Mouse (Mus musculus): ENCODE data around the gene Hoxa1. TPM values are rescaled to one million over a fixed set of nuclear protein-coding genes. Genes with fewer than 3 reads are reported as not detected.

Gene Hoxa1
- polyA plus RNA-seq, 1 experiment from 2014 or later: 0.89 TPM

DNA sequence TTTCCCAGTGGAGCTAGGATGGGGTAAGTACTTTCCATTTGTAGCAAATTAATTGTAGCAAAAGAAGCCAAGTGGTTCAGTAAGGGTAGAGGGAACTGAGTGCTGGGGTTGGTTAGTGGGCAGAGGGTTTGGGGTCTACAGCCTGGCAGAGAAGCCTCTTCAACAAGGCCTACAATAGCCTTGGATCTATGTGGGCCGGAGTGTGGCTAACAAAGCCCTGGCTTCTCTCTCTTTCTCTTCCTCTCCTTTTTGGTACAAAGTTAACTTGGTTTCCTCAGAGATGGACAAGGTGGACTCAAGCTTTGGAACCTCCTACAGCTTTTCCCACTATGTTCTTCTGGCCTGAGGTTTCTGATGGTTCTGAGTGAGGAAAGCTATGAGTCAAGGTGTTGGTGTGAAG lies 43.2 kb upstream of the Hoxa1 start:
- ATAC-seq (ENCODE audit: insufficient number of reproducible peaks, low FRiP score): no peak

DNA sequence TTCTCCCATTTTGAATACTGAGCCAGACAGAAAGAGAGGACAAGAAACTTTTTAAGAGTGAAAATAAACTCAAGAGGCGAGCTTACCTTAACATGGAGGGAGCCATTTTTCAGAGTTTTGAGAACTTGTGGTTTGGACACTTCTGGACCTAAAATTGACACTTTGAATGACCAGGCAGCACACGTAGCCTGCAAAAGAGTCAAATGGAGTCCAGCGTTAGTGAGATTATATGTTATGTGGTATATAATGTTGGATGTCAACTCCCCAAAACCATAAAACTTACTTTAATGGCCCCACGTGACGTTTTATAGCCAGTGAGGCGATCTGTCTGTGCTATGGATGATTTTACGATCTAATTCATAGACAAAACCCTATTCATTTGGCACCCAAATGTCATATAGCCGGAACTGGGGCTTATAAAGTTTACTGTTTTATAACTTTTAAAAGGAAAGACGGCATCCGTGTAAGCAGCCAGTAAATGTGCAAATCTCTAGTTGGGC lies 42.7 kb upstream of the Hoxa1 start:
- no peaks in the 10 kb centered on the region for H3K9me3 ChIP-seq (replicated peaks)
- no peak for ATAC-seq (ENCODE audit: insufficient number of reproducible peaks, low FRiP score)
- 17% methylated on average over 10 of the region's 10 CpGs for WGBS
- H3K36me3 ChIP-seq: no peaks in the 10 kb centered on the region
- H3K27ac ChIP-seq (ENCODE audit: poor library complexity, severe bottlenecking): no peak overlapping the region
- no peak overlapping the region for H3K4me3 ChIP-seq
- peaks cover 16% of the 10 kb centered on the region for H3K4me1 ChIP-seq (replicated peaks)
- no peak overlapping the region for H3K4me2 ChIP-seq
- peaks cover 95% of the 10 kb centered on the region for H3K27me3 ChIP-seq (replicated peaks)
- no peak overlapping the region for H3K9ac ChIP-seq

More for the DNA sequence above, 43.2 kb upstream of the Hoxa1 start:
- Histone ChIP-seq H3K36me3 (no peaks in the 10 kb centered on the region), H3K27ac (ENCODE audit: poor library complexity, severe bottlenecking) (no peak overlapping the region), H3K4me1 (replicated peaks) (peaks cover 16% of the 10 kb centered on the region), H3K9me3 (replicated peaks) (no peaks in the 10 kb centered on the region), H3K4me2 (no peak overlapping the region), H3K9ac (no peak overlapping the region), H3K27me3 (replicated peaks) (peaks cover 95% of the 10 kb centered on the region), H3K4me3 (no peak overlapping the region)
- 29% methylated on average over 1 of the region's 1 CpGs for WGBS

DNA sequence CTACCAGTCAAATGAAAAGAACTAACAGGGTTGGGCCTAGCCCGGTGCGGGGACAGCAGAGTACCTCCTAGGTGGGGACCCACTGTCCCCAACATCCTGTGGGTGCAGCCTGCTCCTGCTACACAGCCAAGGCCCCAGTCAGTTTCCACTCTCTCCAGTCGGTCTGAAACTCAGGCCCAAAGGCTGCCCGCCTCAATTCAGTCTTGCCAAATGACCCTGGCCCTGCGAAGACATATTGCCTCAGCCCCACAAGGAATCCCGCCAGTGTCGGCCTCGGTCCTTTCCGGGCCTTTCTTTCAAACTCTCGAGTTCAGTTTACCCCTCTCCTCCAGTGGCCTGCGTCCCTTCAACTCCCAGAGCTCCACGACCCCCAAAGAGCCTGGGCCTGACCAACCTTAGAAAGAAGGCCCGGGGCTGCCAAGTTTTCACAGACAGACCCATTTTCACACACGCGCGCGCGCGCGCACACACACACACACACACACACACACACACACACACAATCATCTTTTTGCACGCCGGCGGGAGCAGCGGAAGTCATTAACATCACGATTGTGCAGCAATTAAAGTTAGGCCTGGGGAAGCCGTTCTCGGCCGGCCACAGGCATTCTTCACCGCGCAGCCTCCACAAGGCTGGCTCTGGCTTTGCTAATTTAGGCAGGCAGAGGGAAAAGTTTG lies 42.1 kb upstream of the Hoxa1 start:
- Histone ChIP-seq H3K27me3 (replicated peaks) (peaks cover 94% of the 10 kb centered on the region), H3K9me3 (replicated peaks) (no peaks in the 10 kb centered on the region), H3K4me2 (no peak overlapping the region), H3K4me3 (0 out of 2 replicates have a peak overlapping the region, but pooled peaks have one; percentile 0), H3K36me3 (no peaks in the 10 kb centered on the region), H3K9ac (no peak overlapping the region), H3K4me1 (replicated peaks) (peaks cover 16% of the 10 kb centered on the region), H3K27ac (ENCODE audit: poor library complexity, severe bottlenecking) (no peak overlapping the region)
- 9% methylated on average over 30 of the region's 30 CpGs for WGBS
- ATAC-seq (ENCODE audit: insufficient number of reproducible peaks, low FRiP score): no peak

- no peak for ATAC-seq (ENCODE audit: insufficient number of reproducible peaks, low FRiP score)
- Histone ChIP-seq H3K27me3 (replicated peaks) (peaks cover 91% of the 10 kb centered on the region), H3K27ac (ENCODE audit: poor library complexity, severe bottlenecking) (no peak overlapping the region), H3K4me2 (no peak overlapping the region), H3K4me3 (no peak overlapping the region), H3K4me1 (replicated peaks) (peaks cover under 1% of the 10 kb centered on the region; the same call in 1 of the 2 replicates), H3K9ac (no peak overlapping the region), H3K36me3 (no peaks in the 10 kb centered on the region), H3K9me3 (replicated peaks) (no peaks in the 10 kb centered on the region)
- WGBS: under 1% methylated on average over 10 of the region's 10 CpGs
Observed at GRCm38 (mm10) chr6:52197271-52197670, 39.2 kb upstream of the Hoxa1 start.

- Histone ChIP-seq H3K4me3 (no peak overlapping the region), H3K9me3 (replicated peaks) (no peaks in the 10 kb centered on the region), H3K4me1 (replicated peaks) (peaks cover 5% of the 10 kb centered on the region), H3K27ac (ENCODE audit: poor library complexity, severe bottlenecking) (no peak overlapping the region), H3K9ac (no peak overlapping the region), H3K27me3 (replicated peaks) (peaks cover 92% of the 10 kb centered on the region), H3K36me3 (no peaks in the 10 kb centered on the region), H3K4me2 (no peak overlapping the region)
- ATAC-seq (ENCODE audit: insufficient number of reproducible peaks, low FRiP score): no peak
- 4% methylated on average over 9 of the region's 9 CpGs for WGBS
Observed at GRCm38 (mm10) chr6:52196811-52197210, 38.7 kb upstream of the Hoxa1 start.

GRCm38 (mm10) chr6:52194690-52195089 lies 36.6 kb upstream of the Hoxa1 start:
- Histone ChIP-seq H3K27ac (ENCODE audit: poor library complexity, severe bottlenecking) (no peak overlapping the region), H3K4me3 (no peak overlapping the region), H3K9ac (no peak overlapping the region), H3K36me3 (no peaks in the 10 kb centered on the region), H3K4me1 (replicated peaks) (peaks cover 16% of the 10 kb centered on the region), H3K27me3 (replicated peaks) (peaks cover 93% of the 10 kb centered on the region), H3K9me3 (replicated peaks) (no peaks in the 10 kb centered on the region), H3K4me2 (no peak overlapping the region)
- no peak for ATAC-seq (ENCODE audit: insufficient number of reproducible peaks, low FRiP score)
- 5% methylated on average over 10 of the region's 10 CpGs for WGBS

DNA sequence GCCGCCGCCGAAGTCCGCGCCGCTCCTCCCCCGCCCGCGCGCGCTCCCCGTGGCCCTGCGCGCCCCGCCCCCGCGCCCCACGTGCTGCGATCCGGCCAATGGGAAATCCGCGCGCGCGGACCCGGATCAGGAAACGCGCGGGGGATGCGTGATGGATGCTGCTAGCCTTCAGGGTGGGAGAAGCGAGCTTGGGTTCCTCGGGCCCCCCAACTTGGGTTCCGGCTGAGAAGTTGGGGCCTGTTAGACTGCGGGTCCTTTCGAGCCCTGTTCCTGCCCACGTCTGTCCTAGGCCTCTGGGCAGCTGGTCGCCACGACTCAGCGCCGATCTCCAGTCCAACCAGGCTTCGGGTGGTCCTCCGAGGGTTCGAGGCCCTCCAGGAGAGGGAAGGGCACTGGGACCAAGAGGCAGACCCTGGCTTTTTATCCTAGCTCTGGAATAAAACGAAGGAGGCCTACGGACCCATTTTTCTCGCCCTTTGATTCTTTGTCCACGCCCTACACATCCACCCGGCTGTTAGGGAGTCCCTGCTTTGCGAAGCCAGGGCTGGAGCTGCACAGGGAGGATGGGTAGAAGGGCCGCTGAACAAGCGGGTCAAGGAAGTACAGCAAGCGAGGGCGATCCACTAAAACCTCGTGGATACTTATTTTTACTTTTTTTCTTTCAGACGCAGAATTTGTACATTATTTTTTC lies 33.9 kb upstream of the Hoxa1 start:
- 1% methylated on average over 51 of the region's 55 CpGs for WGBS
- peaks cover 96% of the 10 kb centered on the region for H3K27me3 ChIP-seq (replicated peaks)
- H3K9me3 ChIP-seq (replicated peaks): no peaks in the 10 kb centered on the region
- H3K4me1 ChIP-seq (replicated peaks): peaks cover 16% of the 10 kb centered on the region
- H3K36me3 ChIP-seq: no peaks in the 10 kb centered on the region
- H3K4me3 ChIP-seq: peak overlapping the region; percentile 54
- peak overlapping the region; percentile 55 for H3K9ac ChIP-seq
- peak; percentile 53; the same call in 1 of the 2 replicates for ATAC-seq (ENCODE audit: insufficient number of reproducible peaks, low FRiP score)
- peak overlapping the region; percentile 81 for H3K4me2 ChIP-seq
- H3K27ac ChIP-seq (ENCODE audit: poor library complexity, severe bottlenecking): no peak overlapping the region

GRCm38 (mm10) chr6:52190906-52191810 lies 33.0 kb upstream of the Hoxa1 start, which contains the start of gene Hoxa4:
TSS of gene Hoxa4 (minus strand) at chr6:52191753.
- Histone ChIP-seq H3K27me3 (replicated peaks) (peaks cover 96% of the 10 kb centered on the region), H3K36me3 (no peaks in the 10 kb centered on the region), H3K4me1 (replicated peaks) (peaks cover 16% of the 10 kb centered on the region), H3K27ac (ENCODE audit: poor library complexity, severe bottlenecking) (no peak within 1 kb of the TSS), H3K9me3 (replicated peaks) (no peaks in the 10 kb centered on the region), H3K4me2 (peak within 1 kb of the TSS; percentile 81), H3K9ac (peak within 1 kb of the TSS; percentile 57), H3K4me3 (peak within 1 kb of the TSS; percentile 54)
- peak; percentile 48; the same call in 1 of the 2 replicates for ATAC-seq (ENCODE audit: insufficient number of reproducible peaks, low FRiP score)
- WGBS: 1% methylated on average over 92 of the region's 102 CpGs

GRCm38 (mm10) chr6:52190410-52190809 lies 32.3 kb upstream of the Hoxa1 start:
- under 1% methylated on average over 23 of the region's 23 CpGs for WGBS
- no peak overlapping the region for H3K9ac ChIP-seq
- no peaks in the 10 kb centered on the region for H3K9me3 ChIP-seq (replicated peaks)
- H3K4me2 ChIP-seq: no peak overlapping the region
- peaks cover 97% of the 10 kb centered on the region for H3K27me3 ChIP-seq (replicated peaks)
- no peak overlapping the region for H3K4me3 ChIP-seq
- no peak overlapping the region for H3K27ac ChIP-seq (ENCODE audit: poor library complexity, severe bottlenecking)
- no peak for ATAC-seq (ENCODE audit: insufficient number of reproducible peaks, low FRiP score)
- peaks cover 16% of the 10 kb centered on the region for H3K4me1 ChIP-seq (replicated peaks)
- H3K36me3 ChIP-seq: no peaks in the 10 kb centered on the region

- WGBS: 12% methylated on average over 8 of the region's 8 CpGs
- Histone ChIP-seq H3K36me3 (no peaks in the 10 kb centered on the region), H3K27me3 (replicated peaks) (peaks cover 99% of the 10 kb centered on the region), H3K9ac (no peak overlapping the region), H3K9me3 (replicated peaks) (no peaks in the 10 kb centered on the region), H3K27ac (ENCODE audit: poor library complexity, severe bottlenecking) (no peak overlapping the region), H3K4me3 (no peak overlapping the region), H3K4me2 (no peak overlapping the region), H3K4me1 (replicated peaks) (peaks cover 16% of the 10 kb centered on the region)
- no peak for ATAC-seq (ENCODE audit: insufficient number of reproducible peaks, low FRiP score)
Observed at GRCm38 (mm10) chr6:52189909-52190308, 31.8 kb upstream of the Hoxa1 start.
